Comparison of ENCODE assay signal across 11 mouse cellular contexts in the genomic region with DNA sequence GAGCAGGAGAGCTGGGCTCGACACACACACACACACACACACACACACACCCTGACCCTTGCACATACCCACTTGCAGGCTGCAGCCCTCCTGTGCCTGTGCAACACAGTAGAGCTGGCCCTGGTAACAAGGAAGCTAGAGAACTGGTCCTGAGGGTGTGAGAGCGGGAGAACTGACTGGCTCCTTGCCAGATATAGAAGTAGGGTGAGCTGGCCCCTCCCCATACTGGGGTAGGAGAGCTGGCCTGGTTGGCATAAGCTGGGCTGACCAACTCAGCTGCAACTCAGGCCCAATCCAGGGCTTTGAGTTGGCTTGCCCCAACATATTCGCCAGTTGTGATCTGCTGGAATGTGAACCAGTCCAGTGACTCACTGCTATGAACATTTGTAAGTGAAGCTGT. TPM values are rescaled to one million over a fixed set of nuclear protein-coding genes. Genes with fewer than 3 reads are reported as not detected.
DNase-seq lines count a peak whose midpoint lies in the region; ATAC-seq and TF ChIP-seq lines count a peak whose summit lies in the region.
"Had no signal": no experiment of that assay in that cellular context is flagged by ENCODE, and none has a peak within 500 bp of the region (broad histone marks: within the 10 kb centered on the region; RNA-seq: fewer than 3 reads in every experiment).

No protein-coding gene starts in this region.

- H3K4me2 ChIP-seq in lung, embryonic 14.5 days: no peak overlapping the region
- no peak overlapping the region for H3K4me2 ChIP-seq in kidney, postnatal 0 days (ENCODE audit: low read length)
- no peak overlapping the region for H3K4me2 ChIP-seq in stomach, postnatal 0 days (replicated peaks; ENCODE audit: low read depth)

- no peak overlapping the region for H3K27ac ChIP-seq in lung, embryonic 14.5 days (ENCODE audit: low read depth)
- H3K27ac ChIP-seq in kidney, postnatal 0 days: no peak overlapping the region
- H3K27ac ChIP-seq in stomach, postnatal 0 days (replicated peaks): no peak overlapping the region

- TF ChIP-seq EP300 in stomach, postnatal 0 days (optimal IDR thresholded peaks at IDR 0.05): no peak

- DNase-seq in lung, embryonic 14.5 days: peak; percentile 41
- DNase-seq in lung, postnatal 14 days: no peak
- peak; percentile 26 for DNase-seq in brain, embryonic 14.5 days (ENCODE audit: low read depth)
- peak; percentile 27 for DNase-seq in kidney, postnatal 0 days (ENCODE audit: low spot score)
- peak; percentile 36 for DNase-seq in stomach, postnatal 0 days (ENCODE audit: low spot score)
- DNase-seq in left cerebral cortex, adult 8-10 months (ENCODE audit: low spot score in 2 of 2): no peak
- no peak for DNase-seq in liver
- no peak for DNase-seq in thymus, postnatal 4 days
- DNase-seq: gastrocnemius, postnatal 10 days; thymus, postnatal 36 days had no signal

- peaks cover 3% of the 10 kb centered on the region; the same call in 1 of the 2 replicates for H3K9me3 ChIP-seq in lung, embryonic 14.5 days (ENCODE audit: low read depth, low read length)
- no peaks in the 10 kb centered on the region for H3K9me3 ChIP-seq in kidney, postnatal 0 days (replicated peaks; ENCODE audit: low read length)
- H3K9me3 ChIP-seq in stomach, postnatal 0 days (ENCODE audit: control insufficient read depth, low read length): no peaks in the 10 kb centered on the region

- no peak overlapping the region for H3K9ac ChIP-seq in lung, embryonic 14.5 days
- no peak overlapping the region for H3K9ac ChIP-seq in kidney, postnatal 0 days (ENCODE audit: low read depth, low read length)
- no peak overlapping the region for H3K9ac ChIP-seq in stomach, postnatal 0 days (ENCODE audit: low read length)

- no peak for TF ChIP-seq CTCF in lung, embryonic 14.5 days (IDR thresholded peaks at IDR 0.05; ENCODE audit: low read depth)
- no peak for TF ChIP-seq CTCF in brain, embryonic 14.5 days (IDR thresholded peaks at IDR 0.05; ENCODE audit: borderline replicate concordance, extremely low read depth, insufficient read depth, insufficient read length)
- TF ChIP-seq CTCF in kidney, postnatal 0 days (IDR thresholded peaks at IDR 0.05; ENCODE audit: low read depth): no peak
- TF ChIP-seq CTCF in stomach, postnatal 0 days (IDR thresholded peaks at IDR 0.05; ENCODE audit: low read depth): no peak

- ATAC-seq in lung, embryonic 14.5 days (ENCODE audit: insufficient read depth): no peak
- peak; percentile 80 for ATAC-seq in kidney, postnatal 0 days (replicated peaks; ENCODE audit: low FRiP score, low read depth)
- ATAC-seq in stomach, postnatal 0 days (ENCODE audit: low FRiP score, low TSS enrichment): peak; percentile 82

- H3K4me3 ChIP-seq in lung, embryonic 14.5 days (ENCODE audit: low read depth, low read length): no peak overlapping the region
- H3K4me3 ChIP-seq in kidney, postnatal 0 days (replicated peaks; ENCODE audit: low read depth, low read length): no peak overlapping the region
- no peak overlapping the region for H3K4me3 ChIP-seq in stomach, postnatal 0 days (ENCODE audit: low read depth, low read length)

- WGBS in lung, embryonic 14.5 days: 63% methylated on average over 3 of the region's 3 CpGs
- WGBS in kidney, postnatal 0 days: 62% methylated on average over 3 of the region's 3 CpGs
- WGBS in stomach, postnatal 0 days: 38% methylated on average over 3 of the region's 3 CpGs

- no peaks in the 10 kb centered on the region for H3K4me1 ChIP-seq in lung, embryonic 14.5 days (ENCODE audit: insufficient read depth)
- no peaks in the 10 kb centered on the region for H3K4me1 ChIP-seq in kidney, postnatal 0 days (replicated peaks; ENCODE audit: insufficient read depth, low read length)
- H3K4me1 ChIP-seq in stomach, postnatal 0 days (replicated peaks; ENCODE audit: control insufficient read depth, insufficient read depth): no peaks in the 10 kb centered on the region

- no peaks in the 10 kb centered on the region for H3K36me3 ChIP-seq in lung, embryonic 14.5 days (ENCODE audit: insufficient read depth)
- H3K36me3 ChIP-seq in kidney, postnatal 0 days (ENCODE audit: insufficient read depth, low read length): no peaks in the 10 kb centered on the region
- H3K36me3 ChIP-seq in stomach, postnatal 0 days (ENCODE audit: control insufficient read depth, insufficient read depth, low read length): no peaks in the 10 kb centered on the region
- H3K36me3 ChIP-seq: G1E had no signal

- no peaks in the 10 kb centered on the region for H3K27me3 ChIP-seq in lung, embryonic 14.5 days (ENCODE audit: insufficient read depth, low read length)
- no peaks in the 10 kb centered on the region for H3K27me3 ChIP-seq in kidney, postnatal 0 days (ENCODE audit: insufficient read depth, low read length)
- no peaks in the 10 kb centered on the region for H3K27me3 ChIP-seq in stomach, postnatal 0 days (ENCODE audit: control insufficient read depth, insufficient read depth, low read length)

- TF ChIP-seq POLR2A in brain, embryonic 14.5 days (IDR thresholded peaks at IDR 0.05; ENCODE audit: borderline replicate concordance, extremely low read depth, insufficient read depth, insufficient read length, poor library complexity, severe bottlenecking): no peak

RNA-seq across cellular contexts. Expression of a gene that starts 51.8 kb away (rescaled TPM):
- 40.0 and 47.8 TPM in 2 replicates for polyA plus RNA-seq in lung, embryonic 14.5 days (2014; fragmentation: Nextera tagmentation; extraction: Ambion mirVana)
- 53.9 and 61.9 TPM in 2 replicates for polyA plus RNA-seq in brain, embryonic 14.5 days (2012; rRNA removed)
- polyA plus RNA-seq in kidney, postnatal 0 days (2015; fragmentation: Nextera tagmentation; extraction: Ambion mirVana): 36.0 and 40.8 TPM in 2 replicates
- 104 and 110 TPM in 2 replicates for polyA plus RNA-seq in stomach, postnatal 0 days (2015; fragmentation: Nextera tagmentation; extraction: Ambion mirVana)
- 10 to 100 TPM; 56.7 to 61.3 (median 58.7) TPM for total RNA-seq in left cerebral cortex, adult 8-10 months (2022)

Comparison
In these comparisons a context has a peak if more than half of its experiments do, and no peak if none do; other contexts are left out.
1. DNase-seq: peak in lung, embryonic 14.5 days (single experiment), brain, embryonic 14.5 days (single experiment), kidney, postnatal 0 days (single experiment) and stomach, postnatal 0 days (single experiment); none in lung, postnatal 14 days (single experiment), left cerebral cortex, adult 8-10 months (0 of 2), liver (single experiment) and thymus, postnatal 4 days (single experiment).